Mouse (Mus musculus) lung, embryonic 15.5 days (tissue): ENCODE data around the gene Tex13c2. TPM values are rescaled to one million over a fixed set of nuclear protein-coding genes. Genes with fewer than 3 reads are reported as not detected.

ENCODE experiments used
- ATAC-seq: fragments of 200-750 bp; cut with Nextera tagmentation; 2 replicates; pipeline ENCODE4 v1.8.0; 2017; ENCODE audit warnings: moderate number of reproducible peaks, borderline replicate concordance; ENCODE audit not compliant: low FRiP score, low TSS enrichment; ENCODE audit errors: extremely low read depth
- H3K27ac ChIP-seq: fragments of 300-500 bp; sonication (generic); 2 replicates; pipeline ENCODE4 v1.5.1; 2015; ENCODE audit warnings: moderate library complexity, mild to moderate bottlenecking, inconsistent platforms
- H3K27me3 ChIP-seq: fragments of 300-500 bp; sonication (generic); 2 replicates; pipeline ENCODE4 v1.6.1; 2015; ENCODE audit warnings: inconsistent platforms
- H3K36me3 ChIP-seq: fragments of 300-500 bp; sonication (generic); 2 replicates; pipeline ENCODE4 v1.6.1; 2015; ENCODE audit warnings: inconsistent platforms
- H3K4me1 ChIP-seq: fragments of 300-500 bp; sonication (generic); 2 replicates; pipeline ENCODE4 v1.6.1; 2015; ENCODE audit warnings: inconsistent platforms
- H3K4me2 ChIP-seq: fragments of 300-500 bp; sonication (generic); 2 replicates; pipeline ENCODE4 v1.6.1; 2015; ENCODE audit warnings: inconsistent platforms, mild to moderate bottlenecking, moderate library complexity
- H3K4me3 ChIP-seq: fragments of 300-500 bp; sonication (generic); 2 replicates; pipeline ENCODE4 v1.5.1; 2015; ENCODE audit warnings: mild to moderate bottlenecking, inconsistent platforms
- H3K9ac ChIP-seq: fragments of 300-500 bp; sonication (generic); 2 replicates; pipeline ENCODE4 v1.6.1; 2015; ENCODE audit warnings: inconsistent platforms
- H3K9me3 ChIP-seq: fragments of 300-500 bp; sonication (generic); 2 replicates; pipeline ENCODE4 v1.6.1; 2016; ENCODE audit warnings: inconsistent platforms
- WGBS: fragments of 180-500 bp; shearing (Covaris S2); methylation state at CpG from one replicate; pipeline ENCODE4 v1.1.7; 2015; 5-methylcytosine and 5-hydroxymethylcytosine counted together
- polyA plus RNA-seq: library from polyadenylated mRNA; unstranded; fragments of >200 nt; fragmentation: Nextera tagmentation; extraction: Ambion mirVana; gene quantifications from 2 replicates; pipeline ENCODE4 v1.2.1, GENCODE M21; 2015

Gene Tex13c2
- polyA plus RNA-seq, 1 experiment from 2014 or later = not detected

- no peak for ATAC-seq
- Histone ChIP-seq H3K9me3 (no peaks in the 10 kb centered on the region), H3K27ac (0 out of 2 replicates have a peak overlapping the region, but pooled peaks have one; percentile 24), H3K4me1 (no peaks in the 10 kb centered on the region), H3K36me3 (no peaks in the 10 kb centered on the region), H3K27me3 (no peaks in the 10 kb centered on the region), H3K9ac (no peak overlapping the region), H3K4me2 (peak overlapping the region; percentile 43), H3K4me3 (peak overlapping the region; percentile 21; the same call in 1 of the 2 replicates)
- WGBS = 21% methylated on average over 5 of the region's 5 CpGs
Observed at GRCm38 (mm10) chrX:42540756-42541053, 51.2 kb downstream of the Tex13c2 start.

Other genes with a start within 250 kb of the Tex13c2 start
- gene Sh2d1a, start 12.8 kb downstream of the Tex13c2 start, polyA plus RNA-seq = 0.35 and 3.0 TPM in 2 replicates